Mouse (Mus musculus) retina, adult 2 months (tissue): Measurements from ENCODE around the gene Bcl2.

Experiments
- DNase-seq: peaks from one replicate; pipeline ENCODE4 v3.0.0-alpha.2; 2012; ENCODE audit warnings: low read depth, low spot score

Gene Bcl2

GRCm38 (mm10) chr1:106714530-106714981 lies 482 bp upstream of the Bcl2 start:
- no peak for DNase-seq

DNA sequence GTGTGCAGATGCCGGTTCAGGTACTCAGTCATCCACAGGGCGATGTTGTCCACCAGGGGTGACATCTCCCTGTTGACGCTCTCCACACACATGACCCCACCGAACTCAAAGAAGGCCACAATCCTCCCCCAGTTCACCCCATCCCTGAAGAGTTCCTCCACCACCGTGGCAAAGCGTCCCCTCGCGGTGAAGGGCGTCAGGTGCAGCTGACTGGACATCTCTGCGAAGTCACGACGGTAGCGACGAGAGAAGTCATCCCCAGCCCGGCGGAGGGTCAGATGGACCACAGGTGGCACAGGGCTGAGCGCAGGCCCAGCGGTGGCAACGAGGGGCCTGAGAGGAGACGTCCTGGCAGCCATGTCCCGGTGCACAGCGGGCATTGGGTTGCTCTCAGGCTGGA lies 1.7 kb downstream of the Bcl2 start:
- no peak for DNase-seq

GRCm38 (mm10) chr1:106711356-106712125 lies 2.5 kb downstream of the Bcl2 start:
- no peak for DNase-seq

- DNase-seq = no peak
These were observed 3.9 kb downstream of the Bcl2 start for GRCm38 (mm10) chr1:106710202-106710601.

- no peak for DNase-seq
These were observed 6.8 kb downstream of the Bcl2 start for GRCm38 (mm10) chr1:106707036-106707880.

- DNase-seq = no peak
These were observed 10.9 kb downstream of the Bcl2 start for GRCm38 (mm10) chr1:106703183-106703582.

- DNase-seq = no peak
These were observed 11.5 kb downstream of the Bcl2 start for GRCm38 (mm10) chr1:106702471-106703175.

- DNase-seq = no peak
These were observed 13.5 kb downstream of the Bcl2 start for GRCm38 (mm10) chr1:106700520-106701114.

DNA sequence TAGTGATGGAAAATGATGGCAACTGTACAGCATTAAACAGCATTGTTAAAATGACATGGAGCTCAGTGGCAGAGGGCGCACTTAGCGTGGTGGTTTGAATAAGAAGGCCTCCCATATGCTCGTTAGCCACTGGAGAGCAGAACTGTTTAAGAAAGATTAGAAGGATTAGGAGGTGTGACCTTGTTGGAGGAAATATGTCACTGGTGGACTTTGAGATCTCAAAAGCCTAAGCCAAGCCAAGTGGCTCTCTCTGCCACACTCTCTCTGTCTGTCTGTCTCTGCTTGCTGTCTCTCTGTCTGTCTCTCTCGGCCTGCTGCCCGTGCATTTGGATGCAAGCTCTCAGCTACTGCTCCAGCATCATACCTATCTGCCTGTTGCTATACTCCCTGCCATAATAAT lies 17.6 kb downstream of the Bcl2 start:
- DNase-seq = peak; percentile 62

DNA sequence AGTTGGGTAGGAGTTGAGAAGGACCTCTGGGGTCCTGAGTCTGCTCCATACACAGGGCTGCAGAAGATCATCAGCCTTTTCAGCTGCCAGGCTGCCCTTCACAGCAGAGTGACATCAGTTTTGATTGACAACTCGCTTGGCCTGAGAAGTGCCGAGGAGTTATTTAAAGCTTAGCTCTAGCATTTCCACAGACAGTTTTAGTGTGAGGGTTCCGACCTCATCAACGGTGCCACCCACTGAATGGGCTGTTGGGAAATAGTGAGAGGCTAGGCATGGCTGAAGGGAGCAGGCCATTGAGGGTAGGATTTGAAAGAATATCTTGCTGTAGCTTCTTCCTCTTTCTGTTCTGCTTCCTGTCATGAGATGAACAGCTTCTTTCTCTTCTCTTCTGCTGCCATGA lies 18.4 kb downstream of the Bcl2 start:
- DNase-seq = no peak

- no peak for DNase-seq
These were observed 19.8 kb downstream of the Bcl2 start for GRCm38 (mm10) chr1:106694316-106694715.

- no peak for DNase-seq
These were observed 21.5 kb downstream of the Bcl2 start for GRCm38 (mm10) chr1:106692599-106692998.

DNA sequence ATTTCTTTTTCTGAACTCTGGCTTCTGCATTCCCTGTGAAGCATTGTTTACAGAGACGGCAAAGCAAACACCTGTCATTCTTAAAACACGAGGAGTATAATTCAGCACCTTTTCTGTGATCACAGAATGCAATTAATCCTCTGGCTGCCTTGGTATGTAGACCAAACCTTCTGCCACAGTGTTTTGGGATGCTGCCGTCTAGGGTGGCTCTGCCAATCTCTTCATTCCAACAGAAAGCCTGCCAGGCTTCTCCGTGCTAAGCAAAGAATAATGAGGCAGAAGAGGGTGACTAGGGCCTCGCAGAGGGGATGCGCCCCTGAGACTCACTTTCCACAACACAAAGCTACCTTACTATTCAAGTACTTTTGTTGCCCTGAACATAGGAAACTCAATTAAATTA lies 23.2 kb downstream of the Bcl2 start:
- DNase-seq = no peak

DNA sequence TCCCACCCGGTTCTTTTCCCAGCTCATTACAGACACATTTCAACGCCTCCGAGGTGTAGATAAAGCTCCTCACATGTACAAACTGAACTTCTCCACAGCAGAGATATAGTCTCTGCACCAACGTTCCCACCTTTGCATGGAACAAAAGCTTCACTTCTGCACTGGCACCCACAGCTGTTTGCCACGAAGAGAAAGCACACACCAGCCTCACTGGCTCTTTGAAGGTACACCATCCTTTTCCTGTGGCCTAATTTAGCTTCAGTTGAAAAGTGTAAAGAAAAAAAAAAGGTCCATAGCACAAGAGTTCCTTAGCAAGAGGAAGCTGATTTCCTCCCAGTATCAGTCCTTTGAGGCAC lies 25.9 kb downstream of the Bcl2 start:
- DNase-seq = no peak

- DNase-seq = no peak
These were observed 26.5 kb downstream of the Bcl2 start for GRCm38 (mm10) chr1:106687435-106688160.

GRCm38 (mm10) chr1:106685702-106686101 lies 28.4 kb downstream of the Bcl2 start:
- DNase-seq = no peak

DNA sequence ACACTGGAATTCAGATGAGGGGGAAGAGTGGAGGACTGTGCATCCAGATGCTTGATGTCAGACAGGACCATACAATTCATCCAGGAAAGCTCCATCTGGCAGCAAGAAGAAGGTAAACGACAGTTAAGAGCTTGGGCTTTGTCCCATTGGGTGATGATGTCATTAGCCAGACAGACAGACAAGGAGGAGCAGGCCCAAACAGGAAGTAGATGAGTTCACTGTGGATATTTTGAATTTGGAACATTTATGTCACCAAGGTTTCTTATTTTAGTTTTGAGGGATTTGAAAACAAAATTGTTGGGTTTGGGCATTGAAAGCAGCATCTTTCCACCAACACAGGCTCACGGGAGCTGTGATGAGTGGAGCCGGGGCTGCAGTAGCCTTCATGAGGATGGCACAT lies 29.5 kb downstream of the Bcl2 start:
- no peak for DNase-seq

DNA sequence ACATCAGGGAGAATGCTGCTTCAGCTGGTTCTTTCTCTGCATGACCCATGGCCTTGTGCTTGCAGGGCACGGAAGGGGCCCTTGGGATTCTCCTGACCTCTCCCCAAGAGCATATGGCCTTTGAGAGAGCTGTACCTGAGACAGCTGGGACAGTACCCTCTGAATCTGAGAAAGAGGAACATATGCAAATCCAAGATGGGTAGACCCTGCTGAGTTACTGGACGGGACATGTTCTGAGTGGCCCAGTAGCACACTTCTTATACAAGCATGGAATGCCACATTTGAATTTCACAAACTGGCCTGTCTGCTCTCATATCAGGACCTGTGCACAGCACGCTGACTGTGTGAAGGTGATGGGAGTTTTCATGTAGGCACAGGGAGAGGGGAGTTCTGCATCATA lies 31.2 kb downstream of the Bcl2 start:
- DNase-seq = no peak

DNA sequence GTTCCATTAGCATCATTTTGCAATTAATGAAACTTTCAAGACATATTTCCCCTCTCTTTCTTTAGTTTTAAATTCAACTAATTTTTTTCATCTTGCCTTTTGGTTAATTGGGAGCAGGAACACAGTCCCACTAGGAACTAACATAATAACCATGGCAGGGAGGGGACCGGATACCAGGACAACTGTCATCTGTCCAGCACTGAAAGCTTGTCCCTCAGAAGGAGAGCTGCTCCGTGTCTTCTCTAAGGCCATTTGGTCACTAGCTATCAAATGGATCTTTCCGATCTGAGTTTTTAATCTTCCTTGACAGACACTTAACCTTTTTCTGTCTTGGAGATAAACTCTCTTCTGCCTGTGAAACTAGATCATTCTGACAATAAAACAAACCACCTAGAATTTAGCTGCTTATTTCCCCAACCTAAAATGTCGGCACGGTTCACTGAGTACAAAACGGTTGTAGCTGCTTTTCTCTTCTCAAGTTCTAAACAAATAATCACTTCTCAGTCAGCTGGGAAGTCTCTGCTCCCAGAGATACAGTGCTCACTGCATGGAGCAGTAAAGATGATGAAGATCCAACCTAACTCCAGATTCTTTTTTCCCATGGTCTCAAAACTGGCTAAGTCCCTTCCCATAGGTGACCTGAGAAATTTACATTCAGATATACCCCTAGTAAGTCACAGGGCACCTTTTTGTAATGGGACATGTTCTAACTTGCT lies 34.1 kb downstream of the Bcl2 start:
- DNase-seq = no peak

- DNase-seq = no peak
These were observed 36.0 kb downstream of the Bcl2 start for GRCm38 (mm10) chr1:106678060-106678478.
